Comparison of ENCODE assay signal across 16 mouse cellular contexts in genomic region chr14:79160966-79161365, GRCm38 (mm10).
"Had no signal": no experiment of that assay in that cellular context is flagged by ENCODE, and none has a peak within 500 bp of the region (broad histone marks: within the 10 kb centered on the region; RNA-seq: fewer than 3 reads in every experiment).

No protein-coding gene starts in this region.

- H3K4me1 ChIP-seq: liver, embryonic 13.5 days; neural tube, embryonic 12.5 days had no signal

- DNase-seq: kidney, adult 2 months; kidney, postnatal 25 days; layer of hippocampus, postnatal 36 days; liver, embryonic 13.5 days; midbrain, embryonic 14.5 days; right cerebral cortex, adult 18-20 months; right cerebral cortex, postnatal 25 days; spleen, adult 18-20 months; thymus, postnatal 36 days had no signal

- H3K27ac ChIP-seq: kidney, postnatal 0 days; left cerebral cortex, adult 2 months; liver, embryonic 13.5 days; lung, embryonic 15.5 days; macrophage; neural tube, embryonic 12.5 days; neural tube, embryonic 15.5 days; stomach, embryonic 15.5 days had no signal

- H3K4me3 ChIP-seq: left cerebral cortex, adult 2 months; liver, embryonic 13.5 days; lung, embryonic 15.5 days; neural tube, embryonic 12.5 days; neural tube, embryonic 15.5 days; stomach, embryonic 15.5 days had no signal
